Mouse (Mus musculus): ENCODE measurements at regions not wholly inside any gene's neighbourhood (a gene's known extent, or its start where the extent isn't known, plus 50 kb on each side); places are given as distances from the start of the nearest gene placed in this dataset.
A peak's percentile ranks its signal among the peaks of the same experiment; 100 is the strongest.
"Not testable (repeated sequence)": the region's sequence is repeated elsewhere in the genome, so short reads cannot be mapped to it uniquely, and the experiment has no call there.

- no peak for DNase-seq
Observed at GRCm38 (mm10) chr4:27529565-27529964, 1182.9 kb upstream of the Manea start.

GRCm38 (mm10) chr4:27520295-27520694, 1173.6 kb upstream of the Manea start:
- no peak for DNase-seq

DNA sequence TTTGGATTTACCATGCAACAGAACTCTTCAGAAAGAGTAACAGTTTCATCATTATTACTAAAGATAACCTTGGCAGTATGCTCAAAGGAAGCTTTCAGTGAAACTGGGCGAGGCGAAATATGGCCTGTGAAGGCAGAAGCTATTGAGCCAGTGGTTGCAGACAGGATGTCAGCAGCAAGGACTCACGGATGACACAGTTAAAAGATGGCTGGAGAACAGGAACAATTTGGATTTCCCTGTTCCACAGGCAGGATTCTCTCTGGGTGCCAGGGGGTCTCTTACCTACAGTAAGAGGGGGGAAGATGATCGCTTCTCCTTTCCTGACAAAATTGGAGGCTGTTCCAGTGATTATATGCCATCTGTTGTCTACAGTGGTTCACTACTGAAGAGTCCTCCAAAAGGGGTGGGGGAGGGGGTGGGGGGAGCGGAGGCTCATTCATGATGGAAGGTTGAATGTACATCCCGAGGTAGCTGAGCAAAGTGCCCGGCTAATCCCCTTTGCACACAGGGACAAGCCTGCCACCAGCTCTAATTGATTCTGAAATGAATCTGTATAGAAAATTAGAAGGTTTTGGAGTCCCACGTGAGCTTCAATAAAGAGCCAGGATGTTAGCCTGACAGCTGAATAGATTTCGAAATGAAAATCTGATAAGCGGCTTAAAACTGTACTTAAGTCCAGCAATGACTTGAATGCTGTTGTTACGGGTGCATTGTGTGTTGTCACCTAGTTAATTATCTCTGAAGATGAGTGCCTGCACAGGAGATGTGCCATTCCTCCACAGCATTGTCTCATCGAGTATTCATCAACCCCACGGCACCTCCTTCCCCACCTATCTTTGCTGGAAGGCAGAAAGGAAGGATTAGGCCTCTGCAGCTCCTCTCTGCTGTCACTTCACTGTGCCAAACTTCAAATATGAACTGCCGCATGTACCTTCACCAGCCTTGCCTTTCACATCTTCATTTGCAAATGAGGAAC, 1158.4 kb upstream of the Manea start:
- peak; percentile 23 to 49 for DNase-seq

GRCm38 (mm10) chr4:27497926-27498325, 1151.2 kb upstream of the Manea start:
- DNase-seq, result peak; percentile 35 to 67

GRCm38 (mm10) chr4:27497274-27497673, 1150.6 kb upstream of the Manea start:
- DNase-seq, result peak in 1 of 2 experiments; percentile 22

- peak in 1 of 2 experiments; percentile 34 for DNase-seq
Observed at GRCm38 (mm10) chr4:27491312-27491711, 1144.6 kb upstream of the Manea start.

- no peak for DNase-seq
Observed at GRCm38 (mm10) chr4:27449901-27450300, 1103.2 kb upstream of the Manea start.

DNA sequence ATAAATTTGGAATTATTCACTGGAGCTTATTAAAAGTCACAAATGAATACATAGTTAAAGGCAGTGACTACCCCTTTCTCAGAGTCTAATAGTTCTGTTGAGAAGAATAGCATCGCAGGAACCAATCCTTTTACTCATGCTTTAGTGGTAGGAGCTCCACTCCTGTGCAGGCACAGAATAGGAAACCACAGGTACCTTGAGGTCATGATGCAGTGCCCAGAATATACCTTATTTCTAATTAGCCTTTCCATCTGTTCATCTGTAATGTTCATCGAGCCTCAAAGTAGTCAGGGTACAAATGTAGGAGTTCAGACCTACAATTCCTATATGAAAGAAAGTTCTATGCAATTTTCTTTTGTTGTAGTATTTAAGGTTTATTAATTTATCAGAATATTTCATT, 1099.6 kb upstream of the Manea start:
- no peak for DNase-seq

DNA sequence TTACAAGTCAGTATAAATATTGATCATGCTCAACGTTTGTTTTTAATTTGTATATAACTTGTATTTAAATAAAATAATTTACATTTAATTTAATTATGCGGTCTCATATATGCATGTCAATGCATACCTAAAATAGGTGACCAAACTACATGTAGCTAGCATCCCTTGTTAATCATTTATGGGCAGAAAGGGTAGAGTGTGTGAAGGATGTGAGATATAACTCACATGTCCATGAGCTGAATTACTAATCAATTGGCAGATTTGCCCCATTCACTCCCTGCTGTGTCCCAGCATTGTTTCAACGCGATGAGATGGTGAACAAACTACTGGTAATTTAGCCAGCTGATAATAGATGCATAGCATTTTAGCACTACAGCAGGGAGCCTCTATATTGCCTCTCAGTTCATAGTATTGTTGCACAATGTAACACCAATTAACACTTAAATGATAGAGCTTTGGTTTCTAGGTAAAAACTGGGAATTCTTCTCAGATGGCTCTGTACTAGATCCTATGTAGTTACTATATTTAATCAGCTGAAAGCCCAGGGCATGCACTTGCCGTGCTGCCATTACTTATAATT, 1082.6 kb upstream of the Manea start:
- no peak for DNase-seq

DNA sequence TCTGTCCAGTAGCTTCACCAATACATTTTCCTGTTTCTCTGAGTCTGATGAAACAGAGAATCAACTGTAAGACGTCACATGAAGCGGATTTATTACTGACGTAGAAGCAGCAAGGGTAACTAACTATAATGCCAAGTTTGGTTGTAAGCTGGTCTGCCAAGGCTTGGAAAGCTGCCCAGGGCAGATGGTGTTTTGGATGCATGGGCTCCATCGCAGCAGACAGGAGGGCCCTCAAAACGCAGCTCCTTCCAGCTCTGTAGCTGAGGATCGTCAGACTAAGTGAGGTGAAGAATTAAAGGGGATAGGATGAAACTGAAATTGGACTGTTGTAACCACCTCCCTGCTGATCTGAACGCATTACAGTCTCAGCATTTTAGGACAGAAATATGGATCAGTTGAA, 1079.2 kb upstream of the Manea start:
- DNase-seq, result peak; percentile 98 to 99

DNA sequence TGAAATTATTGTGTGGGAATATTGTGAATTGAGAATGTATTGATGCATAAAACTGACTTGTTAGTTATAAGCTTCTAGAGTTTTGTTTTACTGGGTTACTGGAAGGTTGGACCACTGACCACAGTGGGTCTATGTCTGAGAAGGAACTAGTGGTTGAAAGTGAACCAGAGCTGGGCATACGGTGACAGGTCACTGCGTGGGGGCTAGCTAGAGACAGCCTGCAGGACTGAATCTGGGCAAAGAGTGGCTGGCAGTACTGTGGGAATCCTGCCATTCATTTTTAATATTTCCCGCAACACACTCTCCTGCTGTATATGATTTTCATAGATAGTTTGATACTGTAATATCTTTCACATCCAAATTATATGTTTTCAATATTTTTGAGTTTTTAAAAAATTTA, 1077.2 kb upstream of the Manea start:
- DNase-seq, result peak; percentile 41 to 58

DNA sequence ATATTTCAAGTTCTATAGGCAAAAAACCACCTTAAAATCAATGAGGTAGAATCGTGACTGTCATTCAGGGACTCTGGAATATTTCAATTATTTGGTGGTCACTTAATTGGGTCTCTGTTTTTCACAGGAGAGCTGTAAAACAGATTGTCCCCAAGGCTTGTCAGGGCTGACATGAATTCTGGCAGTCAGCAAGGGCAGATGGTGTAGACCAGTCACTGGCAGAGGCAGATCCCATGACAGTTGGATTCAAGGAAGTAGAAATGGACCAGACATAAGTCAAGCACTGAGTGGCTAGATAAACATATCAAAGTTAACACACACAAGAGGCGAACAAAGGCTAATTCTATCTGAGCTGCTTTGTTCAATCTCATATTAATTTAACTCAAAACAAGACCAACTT, 1071.8 kb upstream of the Manea start:
- peak; percentile 80 to 90 for DNase-seq

GRCm38 (mm10) chr4:27384941-27385340, 1038.2 kb upstream of the Manea start:
- not testable (repeated sequence) for DNase-seq

DNA sequence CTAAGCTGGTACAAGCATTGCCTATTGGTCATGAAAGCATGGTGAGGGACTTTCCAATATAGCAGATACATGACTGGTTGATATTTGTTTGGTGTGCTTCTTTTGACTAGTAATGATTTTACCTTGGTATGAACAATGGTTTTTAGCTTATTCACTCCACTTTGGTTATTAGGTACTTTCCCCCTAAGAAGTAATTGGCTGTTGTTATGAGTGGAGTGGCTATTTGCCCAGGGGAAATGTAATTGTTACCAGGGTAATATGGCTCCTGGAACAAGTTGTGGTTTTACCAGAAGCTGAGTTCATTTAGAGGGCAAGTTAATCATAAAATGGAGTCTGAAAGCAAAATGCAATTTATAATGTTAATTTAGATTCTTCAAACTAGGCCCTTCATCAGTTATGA, 1000.2 kb upstream of the Manea start:
- DNase-seq, result no peak

DNA sequence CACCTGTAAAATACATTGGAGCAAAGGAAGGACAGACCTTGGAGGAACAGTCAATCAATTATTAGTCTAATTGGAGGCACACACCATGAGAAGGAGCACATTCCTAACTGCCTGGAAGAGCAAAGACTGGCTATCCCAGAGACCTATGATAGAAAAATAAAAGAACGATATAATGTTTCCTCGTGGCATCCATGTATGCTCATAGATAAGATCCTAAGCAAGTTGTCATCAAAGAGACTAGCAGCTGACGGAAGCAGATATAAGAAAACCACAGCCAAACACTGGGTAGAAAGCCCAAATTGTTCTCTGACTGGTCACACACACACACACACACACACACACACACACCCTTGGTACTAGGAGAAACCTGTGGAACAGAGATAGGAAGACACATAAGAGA, 986.6 kb upstream of the Manea start:
- DNase-seq, result no peak
